Mouse (Mus musculus): ENCODE data around the gene Wee1.

The Wee1 gene

DNA sequence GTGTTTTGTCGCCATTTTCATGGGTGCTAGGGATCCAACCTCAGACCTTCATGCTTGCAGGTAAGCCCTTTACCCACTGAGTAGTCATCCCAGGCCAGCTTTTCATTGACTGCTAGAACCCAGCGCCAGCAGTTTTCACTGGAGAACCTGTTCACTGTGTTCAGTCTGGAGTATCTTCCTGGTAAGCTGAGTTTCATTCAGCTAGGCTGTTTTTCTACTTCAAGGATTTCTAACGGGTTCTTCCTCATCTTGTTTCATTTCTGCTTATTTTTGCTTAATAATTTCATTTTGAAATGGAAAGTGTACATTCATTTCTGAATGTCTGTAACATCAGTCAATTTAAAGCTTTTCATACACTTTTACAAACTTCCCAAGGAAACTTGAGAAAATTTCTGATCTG lies 62.8 kb downstream of the Wee1 start:
- intact Hi-C loops (cut with DNase I), result no loop called here

DNA sequence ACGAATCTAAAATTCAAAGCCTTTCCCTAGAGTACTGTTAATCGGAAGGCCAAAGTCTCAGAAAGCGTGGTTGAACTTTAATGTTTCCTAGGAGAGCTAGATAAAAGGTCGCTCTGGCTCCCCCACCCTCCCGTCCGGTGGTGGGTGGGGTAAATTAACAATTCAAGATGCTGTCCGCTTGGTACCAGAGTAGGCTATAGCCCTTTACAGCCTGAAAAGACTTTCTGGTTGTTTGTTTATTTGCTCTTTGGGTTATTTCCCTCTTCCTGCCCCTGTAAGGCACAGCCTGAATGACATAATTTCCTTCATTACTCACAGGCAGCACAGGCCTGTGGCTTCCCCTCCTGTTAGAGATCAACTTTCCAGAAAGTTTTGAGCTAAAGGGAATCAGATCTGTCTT lies 68.1 kb downstream of the Wee1 start:
- intact Hi-C loops (cut with DNase I), result no loop called here
